Mouse (Mus musculus): ENCODE results near the gene Usp35.

GRCm38 (mm10) chr7:97302261-97302660 is 29.6 kb downstream of the Usp35 start:
- TF ChIP-seq CTCF (IDR thresholded peaks at IDR 0.05; ENCODE audit: insufficient read depth, low read depth, low read length) (no peak), POLR2A (IDR thresholded peaks at IDR 0.05; ENCODE audit: insufficient read depth, low read depth, low read length) (no peak)
